Mouse (Mus musculus) kidney, postnatal 0 days (tissue): ENCODE results near the gene Cmas. TPM values are rescaled to one million over a fixed set of nuclear protein-coding genes. Genes with fewer than 3 reads are reported as not detected.

Source experiments
- ATAC-seq: fragments of 200-750 bp; cut with Nextera tagmentation; replicated peaks from 2 replicates; pipeline ENCODE4 v1.8.0; 2017; ENCODE audit warnings: low read depth, moderate number of reproducible peaks, moderate TSS enrichment, moderate library complexity; ENCODE audit not compliant: low FRiP score
- DNase-seq: peaks from one replicate; pipeline ENCODE4 v3.0.0-alpha.2; 2016; ENCODE audit warnings: low spot score
- H3K27ac ChIP-seq: fragments of 300-500 bp; sonication (generic); 2 replicates; pipeline ENCODE4 v1.5.1; 2014; ENCODE audit warnings: mild to moderate bottlenecking
- H3K27me3 ChIP-seq: fragments of 300-500 bp; sonication (generic); 2 replicates; pipeline ENCODE4 v1.6.1; 2014; ENCODE audit warnings: low read length, mixed read lengths; ENCODE audit not compliant: insufficient read depth
- H3K36me3 ChIP-seq: fragments of 300-500 bp; sonication (generic); 2 replicates; pipeline ENCODE4 v1.6.1; 2014; ENCODE audit warnings: low read length, mixed read lengths; ENCODE audit not compliant: insufficient read depth
- H3K4me1 ChIP-seq: fragments of 300-500 bp; sonication (generic); replicated peaks from 2 replicates; pipeline ENCODE4 v1.6.1; 2014; ENCODE audit warnings: antibody characterized with exemption, low read length, mixed read lengths; ENCODE audit not compliant: insufficient read depth
- H3K4me2 ChIP-seq: fragments of 300-500 bp; sonication (generic); 2 replicates; pipeline ENCODE4 v1.6.1; 2014; ENCODE audit warnings: mild to moderate bottlenecking, low read length, moderate library complexity, mixed read lengths
- H3K4me3 ChIP-seq: fragments of 300-500 bp; sonication (generic); replicated peaks from 2 replicates; pipeline ENCODE4 v1.5.1; 2014; ENCODE audit warnings: low read depth, low read length
- H3K9ac ChIP-seq: fragments of 300-500 bp; sonication (generic); 2 replicates; pipeline ENCODE4 v1.6.1; 2014; ENCODE audit warnings: low read depth, low read length
- H3K9me3 ChIP-seq: fragments of 300-500 bp; sonication (generic); replicated peaks from 2 replicates; pipeline ENCODE4 v1.6.1; 2016; ENCODE audit warnings: low read length, inconsistent platforms, mixed read lengths
- CTCF ChIP-seq: IDR thresholded peaks from 2 replicates; pipeline ENCODE4 v1.5.1; 2016; ENCODE audit warnings: antibody characterized with exemption, low read depth, mild to moderate bottlenecking, moderate library complexity
- WGBS: fragments of 180-500 bp; shearing (Covaris S2); extraction: QIAGEN DNeasy Blood & Tissue Kit; methylation state at CpG from one replicate; pipeline ENCODE4 v1.1.7; 2014; 5-methylcytosine and 5-hydroxymethylcytosine counted together
- polyA plus RNA-seq: library from polyadenylated mRNA; unstranded; fragments of >200 nt; fragmentation: Nextera tagmentation; extraction: Ambion mirVana; gene quantifications from 2 replicates; pipeline ENCODE4 v1.2.1, GENCODE M21; 2015

Gene Cmas
- polyA plus RNA-seq, 1 experiment from 2014 or later, result 63.2 TPM

DNA sequence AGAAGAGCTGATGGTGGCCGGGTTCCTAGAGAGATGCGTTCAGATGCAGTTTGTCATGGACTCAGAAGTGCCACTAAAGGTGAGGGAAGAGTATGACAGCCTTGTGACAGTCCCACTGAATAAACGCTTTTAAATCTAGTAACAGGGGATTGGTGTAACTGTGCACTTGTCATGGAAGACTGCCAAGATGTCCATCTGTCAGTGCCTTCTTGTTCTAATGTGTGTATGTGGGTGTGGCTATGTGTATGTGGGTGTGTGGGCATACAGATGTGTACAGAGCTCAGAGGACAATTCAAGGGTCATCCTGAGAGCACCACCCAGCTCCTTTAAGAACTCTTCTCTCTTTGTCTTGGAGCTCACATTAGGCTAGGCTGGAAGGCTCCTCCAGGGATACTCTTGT, 59.0 kb downstream of the Cmas start:
- Histone ChIP-seq H3K9ac (no peak overlapping the region), H3K4me3 (no peak overlapping the region), H3K9me3 (no peaks in the 10 kb centered on the region), H3K4me1 (no peaks in the 10 kb centered on the region), H3K27me3 (no peaks in the 10 kb centered on the region), H3K36me3 (no peaks in the 10 kb centered on the region), H3K27ac (no peak overlapping the region), H3K4me2 (no peak overlapping the region)
- DNase-seq (no peak), ATAC-seq (no peak)
- no peak for TF ChIP-seq CTCF
- WGBS, result 78% methylated on average over 3 of the region's 3 CpGs

DNA sequence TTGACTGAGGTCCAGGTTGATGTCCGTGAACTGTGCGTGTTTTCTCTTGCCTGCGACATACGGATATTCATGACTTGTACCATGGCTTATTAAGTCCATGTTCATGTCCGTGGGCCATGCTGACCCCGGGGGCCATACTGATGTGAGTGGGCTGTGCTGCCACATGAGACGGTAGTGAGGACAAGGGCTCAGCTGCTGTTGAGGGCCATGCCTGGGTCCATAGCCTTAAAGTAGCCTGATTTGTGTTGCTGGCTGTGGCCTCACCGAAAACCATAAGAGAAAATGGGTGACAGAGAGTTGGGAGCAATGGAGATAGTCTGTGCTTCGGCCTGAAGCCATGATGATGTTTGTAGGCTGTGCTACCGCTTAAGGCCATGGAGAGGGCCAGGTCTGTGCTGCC, 61.8 kb downstream of the Cmas start:
- TF ChIP-seq CTCF, result no peak
- Histone ChIP-seq H3K4me1 (no peaks in the 10 kb centered on the region), H3K27me3 (no peaks in the 10 kb centered on the region), H3K36me3 (no peaks in the 10 kb centered on the region), H3K27ac (no peak overlapping the region), H3K4me2 (no peak overlapping the region), H3K9ac (no peak overlapping the region), H3K9me3 (no peaks in the 10 kb centered on the region), H3K4me3 (no peak overlapping the region)
- 94% methylated on average over 10 of the region's 10 CpGs for WGBS
- ATAC-seq, result no peak
- no peak for DNase-seq

DNA sequence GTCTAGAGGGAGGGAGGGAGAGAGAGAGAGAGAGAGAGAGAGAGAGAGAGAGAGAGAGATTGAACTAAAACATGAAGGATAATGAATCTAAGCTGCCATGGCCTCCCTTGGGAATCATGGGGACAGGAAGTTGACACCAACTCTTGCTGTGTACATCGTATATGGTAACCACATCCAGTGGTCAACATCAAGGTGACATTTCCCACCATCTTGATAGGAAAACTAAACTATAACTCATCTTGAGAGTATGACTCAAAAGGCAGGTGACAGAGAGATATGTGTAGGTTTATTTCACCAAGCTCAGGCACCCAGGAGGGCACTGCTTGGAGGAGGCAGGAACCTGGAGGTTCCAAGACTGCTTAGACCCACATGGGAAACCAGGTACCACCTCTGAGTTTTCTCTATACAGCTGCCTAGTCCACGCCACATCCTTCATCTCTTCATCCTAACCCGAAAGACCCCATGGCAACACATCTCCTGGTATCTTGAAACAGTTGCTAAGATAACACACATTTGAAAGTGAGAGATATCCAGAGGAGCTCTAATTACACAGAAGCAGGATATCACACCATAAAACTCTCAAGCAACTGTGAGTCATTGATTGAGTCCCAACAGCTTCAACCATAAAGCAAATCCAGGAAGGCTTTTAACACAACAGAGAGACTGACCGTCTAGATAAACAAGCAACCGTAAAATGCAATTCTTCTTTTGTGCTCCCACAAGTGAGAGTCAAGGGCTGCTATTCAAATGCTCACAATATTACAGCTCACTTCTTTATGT, 66.7 kb downstream of the Cmas start:
- H3K4me2 ChIP-seq, result no peak overlapping the region
- H3K4me3 ChIP-seq, result no peak overlapping the region
- DNase-seq (no peak), ATAC-seq (no peak)
- H3K4me1 ChIP-seq, result no peaks in the 10 kb centered on the region
- 43% methylated on average over 5 of the region's 5 CpGs for WGBS
- no peaks in the 10 kb centered on the region for H3K9me3 ChIP-seq
- H3K9ac ChIP-seq, result no peak overlapping the region
- no peaks in the 10 kb centered on the region for H3K36me3 ChIP-seq
- H3K27ac ChIP-seq, result no peak overlapping the region
- H3K27me3 ChIP-seq, result no peaks in the 10 kb centered on the region
- no peak for TF ChIP-seq CTCF

Other genes with a start within 250 kb of the Cmas start
- 1,564 and 1,601 TPM in 2 replicates for gene Ldhb, start 248.7 kb upstream of the Cmas start, polyA plus RNA-seq
- gene Kcnj8, start 185.1 kb upstream of the Cmas start, polyA plus RNA-seq, result 31.1 and 35.9 TPM in 2 replicates
- 5.6 and 6.1 TPM in 2 replicates for gene Abcc9, start 54.4 kb upstream of the Cmas start, polyA plus RNA-seq
- not detected in 2 replicates for gene Sult6b2, start 47.8 kb downstream of the Cmas start, polyA plus RNA-seq
- gene St8sia1, start 207.8 kb downstream of the Cmas start, polyA plus RNA-seq, result 2.3 and 2.4 TPM in 2 replicates